Mouse (Mus musculus) liver, postnatal 0 days (tissue): Measurements from ENCODE around the gene Gabpa. TPM values are rescaled to one million over a fixed set of nuclear protein-coding genes. Genes with fewer than 3 reads are reported as not detected.

Experiments
- ATAC-seq: fragments of 200-750 bp; cut with Nextera tagmentation; 2 replicates; pipeline ENCODE4 v1.8.0; 2017; ENCODE audit warnings: mild to moderate bottlenecking, moderate library complexity
- DNase-seq: peaks from one replicate; pipeline ENCODE4 v3.0.0-alpha.2; 2016
- H3K27ac ChIP-seq: fragments of 300-500 bp; sonication (generic); 2 replicates; pipeline ENCODE4 v1.5.1; 2014; ENCODE audit warnings: antibody characterized with exemption, moderate library complexity, mild to moderate bottlenecking, low read depth
- H3K27me3 ChIP-seq: fragments of 300-500 bp; sonication (generic); 2 replicates; pipeline ENCODE4 v1.6.1; 2014; ENCODE audit warnings: low read length, control low read depth, mixed read lengths; ENCODE audit not compliant: insufficient read depth
- H3K36me3 ChIP-seq: fragments of 300-500 bp; sonication (generic); replicated peaks from 2 replicates; pipeline ENCODE4 v1.6.1; 2014; ENCODE audit warnings: mild to moderate bottlenecking, control low read depth, low read length, moderate library complexity, mixed read lengths; ENCODE audit not compliant: insufficient read depth
- H3K4me1 ChIP-seq: fragments of 300-500 bp; sonication (generic); 2 replicates; pipeline ENCODE4 v1.6.1; 2014; ENCODE audit warnings: antibody characterized with exemption, mild to moderate bottlenecking, control low read depth; ENCODE audit not compliant: insufficient read depth
- H3K4me2 ChIP-seq: fragments of 300-500 bp; sonication (generic); 2 replicates; pipeline ENCODE4 v1.6.1; 2014; ENCODE audit warnings: low read depth, mild to moderate bottlenecking, low read length, moderate library complexity, mixed read lengths
- H3K4me3 ChIP-seq: fragments of 300-500 bp; sonication (generic); 2 replicates; pipeline ENCODE4 v1.5.1; 2014; ENCODE audit warnings: low read depth, low read length
- H3K9ac ChIP-seq: fragments of 300-500 bp; sonication (generic); replicated peaks from 2 replicates; pipeline ENCODE4 v1.6.1; 2014; ENCODE audit warnings: mild to moderate bottlenecking, moderate library complexity
- H3K9me3 ChIP-seq: fragments of 300-500 bp; sonication (generic); 2 replicates; pipeline ENCODE4 v1.6.1; 2016; ENCODE audit warnings: mild to moderate bottlenecking, control low read depth, low read length, mixed read lengths
- CTCF ChIP-seq: sonication (generic); IDR thresholded peaks from 2 replicates; pipeline ENCODE4 v1.5.1; 2016; ENCODE audit warnings: antibody characterized with exemption, low read depth
- EP300 ChIP-seq: IDR thresholded peaks from 2 replicates; pipeline ENCODE4 v1.6.1; 2016; ENCODE audit warnings: antibody characterized with exemption, low read depth, mild to moderate bottlenecking
- WGBS: fragments of 180-500 bp; shearing (Covaris S2); extraction: QIAGEN DNeasy Blood & Tissue Kit; methylation state at CpG from one replicate; pipeline ENCODE4 v1.1.7; 2014; ENCODE audit not compliant: insufficient replicate concordance; 5-methylcytosine and 5-hydroxymethylcytosine counted together
- polyA plus RNA-seq: library from polyadenylated mRNA; unstranded; fragments of >200 nt; fragmentation: Nextera tagmentation; extraction: Ambion mirVana; gene quantifications from 2 replicates; pipeline ENCODE4 v1.2.1, GENCODE M21; 2015

Gene Gabpa
- polyA plus RNA-seq, 1 experiment from 2014 or later: 9.2 TPM

DNA sequence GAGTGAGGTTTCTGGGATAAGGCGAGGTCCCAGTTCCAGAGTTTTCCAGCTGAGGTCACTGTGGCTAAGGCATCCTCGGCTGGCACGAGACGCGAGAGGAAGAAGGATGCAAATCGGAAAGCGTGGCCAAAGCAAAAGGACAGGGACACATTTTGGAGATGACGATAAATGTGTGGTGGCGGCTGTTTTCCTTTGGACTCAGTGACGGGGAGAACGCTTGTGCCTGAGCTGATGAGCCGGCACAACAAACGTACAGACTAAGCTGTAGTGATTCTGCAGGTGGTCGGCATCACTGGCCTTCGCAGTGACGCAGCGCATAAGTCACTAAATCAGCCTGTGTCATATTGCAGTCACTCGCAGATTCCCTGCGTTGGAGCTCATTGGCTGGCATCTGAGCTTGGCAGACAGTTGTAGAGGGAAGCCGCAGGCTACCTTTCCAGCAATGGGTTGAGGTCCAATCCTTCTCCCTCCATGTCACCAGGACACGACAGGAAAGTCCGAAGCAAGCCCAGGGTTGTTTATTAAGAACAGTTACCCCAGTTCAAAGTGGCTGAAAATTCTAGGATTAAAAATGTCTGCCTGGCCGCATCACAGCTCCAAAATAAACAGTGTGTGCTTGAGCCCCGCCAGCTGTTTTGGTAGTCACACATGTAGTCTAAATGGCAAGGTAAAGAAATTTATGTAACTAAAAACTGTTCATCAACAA is 40.4 kb downstream of the Gabpa start:
- Histone ChIP-seq H3K27me3 (no peaks in the 10 kb centered on the region), H3K4me2 (no peak overlapping the region), H3K9me3 (no peaks in the 10 kb centered on the region), H3K4me3 (no peak overlapping the region), H3K27ac (no peak overlapping the region), H3K4me1 (no peaks in the 10 kb centered on the region), H3K36me3 (no peaks in the 10 kb centered on the region), H3K9ac (no peak overlapping the region)
- 80% methylated on average over 24 of the region's 24 CpGs for WGBS
- TF ChIP-seq CTCF (no peak), EP300 (no peak)
- ATAC-seq (no peak), DNase-seq (no peak)

DNA sequence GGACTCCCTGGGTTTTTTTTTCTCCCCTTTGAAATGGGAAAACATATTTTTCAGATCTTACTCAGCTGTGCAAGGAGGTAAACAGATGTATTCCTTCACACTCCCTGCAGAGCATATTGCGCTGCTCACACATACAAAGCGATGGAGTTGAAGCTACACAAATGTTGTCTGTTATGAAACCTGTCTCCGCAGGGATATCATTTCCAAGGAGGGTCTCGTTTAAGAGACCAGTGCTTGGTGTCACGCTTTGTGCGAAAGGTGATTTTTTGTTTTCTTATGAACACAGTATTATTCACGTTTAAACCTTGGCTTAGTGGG is 41.0 kb downstream of the Gabpa start:
- no peaks in the 10 kb centered on the region for H3K36me3 ChIP-seq
- no peak for DNase-seq
- no peaks in the 10 kb centered on the region for H3K4me1 ChIP-seq
- 80% methylated on average over 7 of the region's 7 CpGs for WGBS
- ATAC-seq: no peak
- no peaks in the 10 kb centered on the region for H3K9me3 ChIP-seq
- no peak overlapping the region for H3K27ac ChIP-seq
- TF ChIP-seq EP300: no peak
- no peak for TF ChIP-seq CTCF
- H3K4me2 ChIP-seq: no peak overlapping the region
- no peak overlapping the region for H3K4me3 ChIP-seq
- H3K9ac ChIP-seq: no peak overlapping the region
- no peaks in the 10 kb centered on the region for H3K27me3 ChIP-seq

DNA sequence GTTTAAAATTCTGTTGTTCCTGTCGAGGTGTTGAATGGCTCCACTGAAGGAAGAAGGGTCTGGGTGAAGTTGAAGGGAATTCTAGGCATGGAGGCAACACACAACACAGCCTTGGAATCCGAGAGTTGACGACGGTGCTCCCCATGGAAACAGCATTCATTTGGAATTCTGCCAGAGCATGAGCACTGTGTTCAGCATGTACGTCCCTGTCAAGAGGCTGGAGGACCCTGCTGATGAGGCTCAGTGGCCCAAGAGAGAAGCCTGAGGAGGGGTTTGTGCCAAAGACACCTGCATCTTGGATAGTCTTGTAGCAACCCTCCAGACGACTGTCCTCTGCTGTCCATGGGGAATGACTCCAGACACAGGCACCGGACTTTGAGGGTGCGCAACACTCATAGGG is 41.4 kb downstream of the Gabpa start:
- Histone ChIP-seq H3K27ac (no peak overlapping the region), H3K36me3 (no peaks in the 10 kb centered on the region), H3K9me3 (no peaks in the 10 kb centered on the region), H3K9ac (no peak overlapping the region), H3K4me2 (no peak overlapping the region), H3K4me3 (no peak overlapping the region), H3K4me1 (no peaks in the 10 kb centered on the region), H3K27me3 (no peaks in the 10 kb centered on the region)
- no peak for ATAC-seq
- no peak for TF ChIP-seq EP300
- no peak for TF ChIP-seq CTCF
- DNase-seq: no peak
- 74% methylated on average over 8 of the region's 8 CpGs for WGBS

DNA sequence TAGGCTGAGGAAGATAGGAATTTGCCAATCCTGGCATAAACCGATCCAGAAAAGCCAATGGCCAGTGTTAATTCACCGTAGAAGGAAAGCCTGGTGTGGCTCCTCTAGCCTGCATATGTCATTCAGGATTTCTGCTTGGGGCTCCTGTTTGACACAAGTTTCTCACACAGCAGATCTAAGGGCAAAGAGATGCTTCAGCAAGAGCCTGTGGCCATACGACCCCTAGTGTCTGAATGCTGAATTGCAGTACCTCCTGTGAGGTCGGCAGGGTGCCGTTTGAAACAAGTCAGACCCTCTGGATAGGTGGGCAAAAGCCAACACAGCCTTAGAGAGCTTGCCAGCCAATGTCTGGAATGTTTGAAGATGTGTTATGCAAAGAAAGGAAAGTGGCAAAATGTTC is 44.4 kb downstream of the Gabpa start:
- H3K27me3 ChIP-seq: no peaks in the 10 kb centered on the region
- H3K36me3 ChIP-seq: no peaks in the 10 kb centered on the region
- peak; percentile 35; the same call in 1 of the 2 replicates for ATAC-seq
- no peak overlapping the region for H3K4me2 ChIP-seq
- H3K9ac ChIP-seq: no peak overlapping the region
- WGBS: 22% methylated on average over 5 of the region's 5 CpGs
- no peaks in the 10 kb centered on the region for H3K4me1 ChIP-seq
- no peaks in the 10 kb centered on the region for H3K9me3 ChIP-seq
- peak; percentile 68 for DNase-seq
- TF ChIP-seq EP300 (no peak), CTCF (peak; percentile 87)
- no peak overlapping the region for H3K4me3 ChIP-seq
- H3K27ac ChIP-seq: no peak overlapping the region

DNA sequence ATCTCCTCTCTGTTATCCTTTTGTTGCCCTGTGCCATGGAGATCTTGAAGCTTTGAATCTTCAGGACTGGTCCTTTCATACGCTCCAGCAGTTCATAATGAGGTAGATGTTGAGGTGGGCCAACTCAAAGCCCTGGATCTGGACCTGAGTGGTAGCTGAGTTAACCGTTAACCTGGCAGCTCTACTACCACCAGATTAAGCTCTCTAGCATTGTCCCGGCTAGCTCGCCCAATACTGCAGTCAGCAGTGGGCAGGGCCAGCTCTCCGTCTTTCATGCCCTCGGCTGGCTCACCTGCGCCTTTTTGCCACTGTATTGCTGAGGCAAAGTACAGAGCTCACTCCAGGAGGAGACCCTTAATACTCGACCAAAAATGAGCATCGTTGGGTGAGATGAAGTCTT is 46.4 kb downstream of the Gabpa start:
- Histone ChIP-seq H3K4me1 (no peaks in the 10 kb centered on the region), H3K27me3 (no peaks in the 10 kb centered on the region), H3K9ac (no peak overlapping the region), H3K9me3 (no peaks in the 10 kb centered on the region), H3K4me3 (no peak overlapping the region), H3K4me2 (no peak overlapping the region), H3K36me3 (no peaks in the 10 kb centered on the region), H3K27ac (no peak overlapping the region)
- 75% methylated on average over 9 of the region's 9 CpGs for WGBS
- ATAC-seq (no peak), DNase-seq (no peak)
- no peak for TF ChIP-seq CTCF
- no peak for TF ChIP-seq EP300

DNA sequence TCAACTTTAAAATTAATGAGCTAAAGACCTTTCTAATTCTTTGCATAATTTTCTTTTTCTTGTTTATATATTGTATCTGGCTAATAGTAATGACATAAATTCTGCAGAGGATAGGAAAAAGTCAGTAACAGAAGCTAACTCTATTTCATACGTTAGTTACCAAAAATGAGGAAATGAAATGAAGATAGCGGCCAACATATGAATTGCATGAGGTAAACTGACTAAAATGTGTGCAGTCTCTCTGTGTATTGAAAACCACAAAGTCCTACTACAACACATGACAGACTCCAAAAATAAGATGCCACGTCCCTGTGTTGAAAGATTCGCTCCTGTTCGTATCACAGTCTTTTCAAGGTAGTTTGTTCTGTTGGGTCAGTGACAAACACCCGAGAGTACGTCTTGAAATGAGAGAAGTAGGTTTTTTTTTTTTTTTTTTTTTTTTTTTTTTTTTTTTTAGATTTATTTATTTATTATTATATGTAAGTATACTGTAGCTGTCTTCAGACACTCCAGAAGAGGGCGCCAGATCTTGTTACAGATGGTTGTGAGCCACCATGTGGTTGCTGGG is 47.1 kb downstream of the Gabpa start:
- Histone ChIP-seq H3K27ac (no peak overlapping the region), H3K4me2 (no peak overlapping the region), H3K4me1 (no peaks in the 10 kb centered on the region), H3K36me3 (no peaks in the 10 kb centered on the region), H3K4me3 (no peak overlapping the region), H3K9me3 (no peaks in the 10 kb centered on the region), H3K27me3 (no peaks in the 10 kb centered on the region), H3K9ac (no peak overlapping the region)
- DNase-seq: no peak
- WGBS: 58% methylated on average over 8 of the region's 8 CpGs
- no peak for ATAC-seq
- TF ChIP-seq CTCF (no peak), EP300 (no peak)
